Mouse (Mus musculus) Patski (cell line): Measurements from ENCODE around the gene Zbtb8a. TPM values are rescaled to one million over a fixed set of nuclear protein-coding genes. Genes with fewer than 3 reads are reported as not detected.
"Not testable (repeated sequence)": the region's sequence is repeated elsewhere in the genome, so short reads cannot be mapped to it uniquely, and the experiment has no call there.

ENCODE experiments used
- ATAC-seq: fragments of 100-300 bp; one replicate; pipeline ENCODE4 v1.8.0; 2021
- CTCF ChIA-PET: fragments of 350-600 bp; sonication (Branson Sonifier 250); formaldehyde crosslinking; loops from one replicate; lab custom pipeline; 2022; ENCODE audit warnings: inconsistent platforms; lab: Charles Lee
- POLR2A ChIA-PET: fragments of 350-600 bp; sonication (Branson Sonifier 250); formaldehyde crosslinking; loops from one replicate; lab custom pipeline; 2022; ENCODE audit warnings: antibody characterized with exemption, inconsistent platforms; lab: Charles Lee
- DNase-seq: peaks from one replicate; pipeline ENCODE4 v3.0.0-alpha.2; 2011; ENCODE audit warnings: low read depth, low spot score
- H3K27me3 ChIP-seq: fragments of 371-371 bp; one replicate; pipeline ENCODE4 v1.5.1; 2021
- CTCF ChIP-seq: fragments of 100-300 bp; IDR thresholded peaks from one replicate; pipeline ENCODE4 v1.5.1; 2021
- in situ Hi-C: fragments of 300-500 bp; cut with MboI; formaldehyde crosslinking; loops from 3 replicates; pipeline ENCODE4 v1.11.1; 2018; ENCODE audit warnings: low pct_unique_long_range_greater_than_20kb, mixed read lengths
- polyA plus RNA-seq: library from polyadenylated mRNA; unstranded; gene quantifications from one replicate; pipeline ENCODE4 v1.2.3, GENCODE M21; 2021

Gene Zbtb8a
- polyA plus RNA-seq, 1 experiment from 2014 or later = 3.3 TPM

DNA sequence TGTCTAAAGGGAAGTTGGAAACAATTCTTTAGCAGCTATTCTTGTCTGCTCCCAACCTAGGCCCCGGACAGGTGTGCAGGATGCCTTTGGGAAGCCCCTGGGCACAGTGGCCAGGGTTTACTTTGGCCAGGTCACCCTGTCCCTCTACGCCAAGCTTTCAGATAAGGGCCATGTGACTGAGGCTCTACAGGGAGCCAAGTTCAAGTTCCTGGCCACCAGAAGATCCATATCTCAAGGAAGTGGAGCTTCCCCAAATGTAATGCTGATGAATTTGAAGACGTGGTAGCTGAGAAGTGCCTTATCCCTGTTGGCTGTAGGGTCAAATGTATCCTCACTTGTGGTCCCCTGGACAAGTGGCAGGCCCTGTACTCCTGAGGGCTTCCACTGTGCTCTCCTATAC is 1.9 kb upstream of the Zbtb8a start:
- H3K27me3 ChIP-seq = no peaks in the 10 kb centered on the region
- ATAC-seq (no peak), DNase-seq (no peak)
- ChIA-PET CTCF (interaction anchor here (0.9 kb wide), 1 partner anchor 75 kb away, joined by 4 read pairs; no protein-coding TSS in a partner anchor), POLR2A (no interaction called here)
- no peak for TF ChIP-seq CTCF
- in situ Hi-C loops = no loop called here

DNA sequence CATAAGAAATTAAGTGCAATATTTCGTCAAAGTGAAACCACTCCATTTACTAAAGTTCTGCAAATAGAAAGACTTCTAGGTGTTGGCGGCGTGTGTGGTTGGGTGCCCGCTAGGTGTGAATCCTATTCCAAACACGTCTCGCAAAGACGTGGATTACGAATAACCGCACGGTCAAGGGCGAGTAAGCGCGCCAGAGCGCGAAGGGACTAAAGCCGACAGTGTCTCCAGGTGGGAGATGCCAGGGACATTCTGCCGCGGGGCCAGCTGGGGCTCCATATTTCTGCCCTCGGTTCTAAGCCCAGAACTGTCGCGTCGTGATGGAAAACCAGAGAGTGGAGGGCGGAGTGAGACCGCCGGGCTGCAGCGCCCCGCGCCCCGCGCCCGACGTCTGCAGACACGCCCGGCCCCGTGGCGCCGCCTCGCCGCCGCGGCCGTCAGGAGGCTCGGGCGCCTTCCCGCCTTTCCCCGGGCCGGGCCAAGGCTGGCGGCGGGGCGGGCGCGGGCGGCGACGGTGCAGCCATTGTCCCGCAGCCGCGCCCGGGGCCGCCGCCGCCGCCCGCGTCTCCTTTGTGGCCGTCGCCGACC is 863 bp downstream of the Zbtb8a start:
- H3K27me3 ChIP-seq = no peaks in the 10 kb centered on the region

DNA sequence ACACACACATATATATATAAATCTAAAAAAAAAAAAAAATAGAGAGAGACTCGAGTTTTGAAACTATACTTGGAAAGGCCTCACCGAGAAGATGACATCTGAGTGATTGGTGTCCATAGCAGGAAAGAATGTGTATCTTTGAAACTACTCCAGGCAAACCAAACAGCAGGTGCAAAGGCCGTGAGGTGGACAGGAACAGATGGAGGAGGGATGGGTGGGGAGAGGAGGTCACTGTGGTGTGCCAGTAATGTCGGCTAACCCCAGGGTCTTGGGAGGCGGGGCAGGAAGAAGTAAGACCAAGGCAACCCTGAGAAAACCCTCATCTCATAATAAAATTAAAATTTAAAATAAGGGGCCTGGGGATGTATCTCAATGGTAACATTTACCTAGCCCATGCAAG is 2.1 kb downstream of the Zbtb8a start:
- ChIA-PET POLR2A (no interaction called here), CTCF (no interaction called here)
- no peak for TF ChIP-seq CTCF
- H3K27me3 ChIP-seq = no peaks in the 10 kb centered on the region
- ATAC-seq (no peak), DNase-seq (no peak)
- in situ Hi-C loops = no loop called here

More for the DNA sequence above, 863 bp downstream of the Zbtb8a start:
- ChIA-PET CTCF (no interaction called here), POLR2A (no interaction called here)
- in situ Hi-C loops = no loop called here
- TF ChIP-seq CTCF = no peak
- DNase-seq (no peak), ATAC-seq (peak; percentile 26)

DNA sequence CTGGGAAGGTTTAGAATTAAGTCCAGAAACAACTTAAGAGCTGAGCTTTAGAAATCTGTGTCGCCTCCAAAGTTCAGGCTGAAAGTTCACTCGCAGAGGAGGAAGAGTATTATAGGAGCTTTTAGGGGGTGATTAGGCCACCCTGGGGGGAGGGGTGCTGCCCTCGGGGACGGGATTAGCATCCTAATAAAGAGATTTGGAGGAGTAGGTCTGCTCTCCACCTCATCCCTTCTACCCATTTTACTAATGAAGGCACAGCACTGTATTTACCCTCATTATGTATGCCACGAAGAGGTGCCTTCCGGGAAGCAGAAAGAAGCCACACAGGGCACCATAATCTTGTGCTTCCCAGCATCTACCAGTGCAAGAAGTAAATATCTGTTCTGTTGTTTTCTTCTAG is 2.9 kb downstream of the Zbtb8a start:
- ATAC-seq (no peak), DNase-seq (no peak)
- in situ Hi-C loops = no loop called here
- H3K27me3 ChIP-seq = no peaks in the 10 kb centered on the region
- POLR2A ChIA-PET = no interaction called here
- no peak for TF ChIP-seq CTCF
- CTCF ChIA-PET = no interaction called here

DNA sequence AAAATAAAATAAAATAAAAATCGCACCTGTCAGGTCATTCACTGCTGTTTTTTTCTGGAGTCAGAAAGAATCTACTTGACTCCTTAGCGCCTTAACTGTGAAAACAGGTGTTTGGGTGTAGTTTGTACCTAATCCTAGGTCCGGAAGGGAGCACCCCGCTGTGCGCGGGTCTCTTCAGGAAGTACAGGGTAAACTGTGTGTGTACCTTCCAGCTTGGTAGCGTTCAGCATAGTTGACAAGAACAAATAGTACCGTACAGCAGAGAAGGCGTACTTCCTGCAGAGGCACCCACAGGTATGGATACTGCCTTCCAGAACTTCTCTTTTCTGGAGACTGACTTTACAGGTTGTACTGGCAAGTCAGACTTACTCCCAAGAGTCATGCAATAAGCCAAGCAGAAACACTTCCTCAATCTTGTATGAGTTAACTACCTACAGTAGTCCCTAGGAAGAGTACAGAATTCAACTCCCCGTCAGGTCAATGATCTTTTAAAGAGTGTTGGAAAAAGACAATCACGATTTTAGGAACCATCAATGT is 3.6 kb downstream of the Zbtb8a start:
- DNase-seq (no peak), ATAC-seq (no peak)
- ChIA-PET POLR2A (no interaction called here), CTCF (interaction anchor here (1.6 kb wide), 1 partner anchor 14 kb away, joined by 3 read pairs; no protein-coding TSS in a partner anchor)
- in situ Hi-C loops = no loop called here
- no peaks in the 10 kb centered on the region for H3K27me3 ChIP-seq
- TF ChIP-seq CTCF = no peak

DNA sequence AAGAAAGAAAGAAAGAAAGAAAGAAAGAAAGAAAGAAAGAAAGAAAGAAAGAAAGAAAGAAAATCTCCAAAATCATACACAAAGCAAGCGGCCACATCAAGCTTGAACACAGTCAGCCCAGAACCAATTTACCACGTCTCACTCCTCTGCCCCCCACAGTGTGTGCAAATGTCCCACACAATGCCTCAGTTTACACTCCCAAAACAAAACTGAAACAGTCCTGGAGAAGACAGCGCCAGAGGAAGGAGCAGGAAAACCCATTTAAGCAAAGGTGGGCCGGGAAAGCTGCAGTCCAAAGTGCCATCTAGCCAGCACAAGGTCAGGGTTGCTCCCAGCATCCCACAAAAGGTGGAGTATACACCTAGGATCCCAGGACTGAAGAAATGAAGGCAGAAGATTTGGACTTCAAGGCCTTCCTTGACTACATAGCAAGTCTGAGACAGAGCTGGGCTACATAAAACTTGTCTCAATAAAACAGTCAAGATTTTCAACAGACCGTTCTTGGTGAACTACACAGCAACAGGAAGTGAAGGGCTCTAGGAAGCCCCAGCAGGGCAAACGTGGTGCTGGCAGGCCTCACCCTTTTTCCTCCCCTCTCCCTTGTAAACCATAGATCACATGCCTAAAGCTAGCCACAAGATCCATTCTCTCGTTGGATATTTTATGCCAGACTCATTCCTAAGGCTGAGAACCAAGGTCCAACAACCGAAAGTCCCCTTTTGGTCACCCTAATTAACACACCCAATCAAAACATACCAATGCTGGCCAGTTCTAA is 4.5 kb downstream of the Zbtb8a start:
- no peak for ATAC-seq

DNA sequence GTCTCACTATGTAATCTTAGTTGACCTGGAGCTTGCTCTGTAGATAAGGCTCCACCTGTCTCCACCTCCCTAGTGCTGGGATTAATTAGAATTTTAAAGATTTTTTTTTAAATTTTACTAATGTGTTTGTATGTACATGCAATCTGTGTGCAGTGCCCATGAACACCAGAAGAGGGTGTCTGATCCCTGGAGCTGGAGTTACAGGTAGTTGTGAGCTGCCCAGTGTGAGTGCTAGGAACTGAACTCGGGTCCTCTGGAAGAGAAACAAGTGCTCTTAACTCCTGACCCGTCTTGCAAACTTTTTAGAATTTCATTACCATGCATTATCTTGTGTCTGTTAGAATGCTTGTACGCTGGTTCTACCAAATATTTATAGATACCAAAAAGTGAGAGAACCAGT is 6.5 kb downstream of the Zbtb8a start:
- no peaks in the 10 kb centered on the region for H3K27me3 ChIP-seq
- in situ Hi-C loops = no loop called here
- TF ChIP-seq CTCF = peak; percentile 25
- ChIA-PET POLR2A (no interaction called here), CTCF (no interaction called here)
- no peak for DNase-seq
- ATAC-seq = no peak

More for the DNA sequence above, 4.5 kb downstream of the Zbtb8a start:
- TF ChIP-seq CTCF = no peak
- H3K27me3 ChIP-seq = no peaks in the 10 kb centered on the region
- CTCF ChIA-PET = interaction anchor here (1.6 kb wide), 1 partner anchor 15 kb away, joined by 3 read pairs; no protein-coding TSS in a partner anchor
- DNase-seq = no peak
- POLR2A ChIA-PET = no interaction called here
- in situ Hi-C loops = no loop called here

DNA sequence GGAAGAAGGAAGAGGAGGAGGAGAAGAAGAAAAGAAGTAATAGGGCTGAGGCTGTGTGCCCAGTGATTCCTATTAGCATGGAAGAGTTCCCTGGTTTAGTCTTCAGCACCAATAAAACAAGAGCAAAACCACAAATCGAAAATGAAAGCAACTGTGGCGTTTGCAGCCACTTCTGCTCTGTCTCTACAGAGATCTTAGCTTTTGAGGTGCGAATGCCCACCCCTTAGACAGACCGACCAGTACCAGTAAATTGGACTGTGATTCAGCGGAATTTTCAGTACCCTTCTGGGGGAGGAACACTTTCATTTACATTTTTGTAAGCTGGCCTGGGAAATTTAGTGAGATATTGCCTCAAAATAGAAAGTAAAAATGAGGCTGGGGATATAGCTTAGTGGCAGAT is 12.7 kb downstream of the Zbtb8a start:
- in situ Hi-C loops = no loop called here
- DNase-seq = no peak
- no peaks in the 10 kb centered on the region for H3K27me3 ChIP-seq
- TF ChIP-seq CTCF = no peak
- CTCF ChIA-PET = no interaction called here
- POLR2A ChIA-PET = no interaction called here
- no peak for ATAC-seq

DNA sequence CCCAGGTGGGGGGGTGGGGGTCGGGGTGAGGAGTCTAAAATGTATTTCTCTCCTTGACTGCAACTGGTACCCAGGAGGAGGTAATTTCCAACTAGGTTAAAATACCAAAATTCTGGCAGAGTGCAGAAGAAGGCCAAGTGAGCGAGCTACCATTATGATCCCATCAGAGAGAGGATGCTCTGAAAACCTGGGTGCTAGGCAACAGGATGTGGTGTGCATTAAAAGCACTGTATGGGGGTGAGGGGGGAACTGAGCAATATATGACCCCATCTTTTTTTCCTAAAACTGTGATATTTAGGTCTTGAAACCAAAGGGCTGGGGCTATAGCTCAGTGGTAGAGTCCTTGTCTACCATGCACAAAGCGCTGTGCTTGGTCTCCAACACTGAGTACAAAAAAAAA is 13.5 kb downstream of the Zbtb8a start:
- no peak for ATAC-seq
- in situ Hi-C loops = no loop called here

DNA sequence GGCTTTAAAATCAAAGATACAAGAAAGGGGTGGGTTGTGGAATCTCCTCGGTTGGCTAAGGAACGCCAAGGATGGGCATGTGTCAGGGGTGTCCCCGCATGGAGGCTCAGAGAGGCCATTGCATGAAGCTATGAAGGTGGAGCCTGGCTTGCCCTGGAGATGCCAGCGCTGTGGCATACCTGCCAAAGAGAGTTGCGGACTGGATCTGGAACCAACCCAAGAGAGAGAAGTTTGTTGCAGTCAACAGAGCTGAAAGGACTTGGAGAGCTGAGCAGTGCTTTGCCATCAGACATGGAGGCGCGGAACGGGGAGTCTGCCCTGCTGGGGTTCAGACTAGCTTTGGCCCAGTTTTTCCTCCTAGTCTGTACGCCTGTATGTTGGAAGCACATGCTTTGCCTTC is 14.5 kb downstream of the Zbtb8a start:
- TF ChIP-seq CTCF = no peak
- no peaks in the 10 kb centered on the region for H3K27me3 ChIP-seq
- CTCF ChIA-PET = no interaction called here
- POLR2A ChIA-PET = no interaction called here
- ATAC-seq = no peak
- in situ Hi-C loops = no loop called here
- no peak for DNase-seq

More for the DNA sequence above, 13.5 kb downstream of the Zbtb8a start:
- ChIA-PET CTCF (no interaction called here), POLR2A (no interaction called here)
- H3K27me3 ChIP-seq = no peaks in the 10 kb centered on the region
- DNase-seq = no peak
- no peak for TF ChIP-seq CTCF

DNA sequence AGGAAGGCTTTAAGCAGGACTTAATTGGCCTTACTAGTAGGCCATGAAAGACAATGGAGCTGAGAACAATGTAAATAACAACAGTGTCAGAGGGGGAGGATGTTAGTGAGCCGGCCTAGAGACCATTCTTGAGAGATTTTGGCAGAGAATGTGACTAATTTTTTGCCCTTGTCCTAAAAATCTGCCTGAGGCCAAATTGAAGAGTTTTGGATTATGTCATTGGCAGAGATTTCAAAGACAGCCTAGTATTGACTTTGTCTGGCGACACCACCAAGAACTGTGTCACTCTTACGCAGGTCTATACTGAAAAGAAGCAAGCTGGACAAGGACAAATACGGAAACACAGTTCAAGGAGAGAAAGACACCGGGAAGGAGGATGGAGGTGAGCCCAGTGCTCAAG is 15.1 kb downstream of the Zbtb8a start:
- no peaks in the 10 kb centered on the region for H3K27me3 ChIP-seq
- no peak for DNase-seq
- in situ Hi-C loops = no loop called here
- no peak for ATAC-seq
- ChIA-PET CTCF (no interaction called here), POLR2A (no interaction called here)
- TF ChIP-seq CTCF = no peak

DNA sequence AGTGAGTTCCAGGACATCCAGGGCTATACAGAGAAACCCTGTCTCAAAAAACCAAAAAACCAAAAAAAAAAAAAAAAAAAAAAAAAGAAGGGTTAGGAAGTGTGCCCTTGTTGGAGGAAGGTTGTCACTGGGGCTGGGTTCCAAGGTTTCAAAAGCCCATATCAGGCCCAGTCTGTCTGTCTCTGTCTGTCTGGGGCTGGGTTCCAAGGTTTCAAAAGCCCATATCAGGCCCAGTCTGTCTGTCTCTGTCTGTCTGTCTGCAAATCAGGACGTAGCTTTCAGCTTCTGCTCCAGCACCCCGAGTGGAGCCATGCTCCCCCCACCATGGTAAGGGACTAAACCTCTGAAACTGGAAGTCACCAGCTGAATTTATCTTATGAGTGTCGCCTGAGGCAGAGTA is 15.7 kb downstream of the Zbtb8a start:
- H3K27me3 ChIP-seq, CTCF ChIA-PET, POLR2A ChIA-PET, in situ Hi-C loops, DNase-seq, ATAC-seq: not testable (repeated sequence)
